Mouse (Mus musculus) lung, postnatal 0 days (tissue): ENCODE measurements around the gene Lrch2.

Experiments
- CTCF ChIP-seq: IDR thresholded peaks from 2 replicates; pipeline ENCODE4 v1.5.1; 2016; ENCODE audit warnings: antibody characterized with exemption, mild to moderate bottlenecking
- EP300 ChIP-seq: IDR thresholded peaks from 2 replicates; pipeline ENCODE4 v1.6.1; 2016; ENCODE audit warnings: antibody characterized with exemption, mild to moderate bottlenecking, control low read depth

DNA sequence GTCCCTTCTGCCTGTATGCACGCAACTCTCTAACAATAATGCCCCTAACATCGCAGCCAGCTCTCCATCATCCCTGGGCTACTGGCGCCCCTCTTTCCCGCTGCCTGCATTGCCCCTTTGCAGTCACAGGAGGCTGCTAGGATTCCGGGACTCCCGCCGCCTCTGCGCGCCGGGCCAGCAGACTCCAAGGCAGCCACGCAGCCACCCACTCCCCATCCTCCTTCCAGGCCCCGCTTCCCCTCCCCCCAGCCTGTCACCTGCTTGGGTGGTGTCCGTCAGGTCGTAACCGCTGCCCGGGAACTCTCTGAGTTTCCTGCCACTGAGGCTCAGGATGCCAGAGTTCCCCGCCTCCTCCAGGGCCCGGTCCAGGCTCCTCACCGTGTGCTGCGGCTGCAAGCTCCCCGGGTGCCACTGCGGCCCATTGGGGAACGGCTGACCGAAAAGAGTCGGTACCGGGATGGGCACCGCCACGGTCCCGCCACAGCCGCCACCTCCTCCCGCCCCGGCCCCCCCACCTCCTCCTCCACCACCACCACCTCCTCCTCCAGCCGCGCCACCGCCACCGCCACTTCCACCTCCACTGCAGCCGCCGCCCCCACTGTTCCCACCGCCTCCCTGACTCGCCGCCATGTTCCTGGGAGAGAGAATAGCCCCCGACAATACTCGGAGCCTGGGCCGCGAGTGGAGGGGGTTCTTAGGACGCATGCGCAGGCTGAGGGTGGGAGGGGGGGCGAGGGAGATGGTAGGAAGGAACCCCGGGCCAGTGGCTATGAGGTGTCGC, at the start of gene Lrch2:
- TF ChIP-seq CTCF (0 out of 2 replicates have a peak, but pooled peaks have one; percentile 12), EP300 (no peak)
